Mouse (Mus musculus) left cerebral cortex, adult 2 months (tissue): ENCODE data around the gene Itgb4. TPM values are rescaled to one million over a fixed set of nuclear protein-coding genes. Genes with fewer than 3 reads are reported as not detected.

Experiments used
- DNase-seq, 2 experiments: peaks; one replicate each; pipeline ENCODE4 v3.0.0; 2021 to 2022; ENCODE audit warnings: low spot score in 2 of 2, mixed read lengths in 1 of 2; ENCODE audit errors: extremely low spot score in 1 of 2
- H3K27ac ChIP-seq: fragments of 200-600 bp; 2 replicates; pipeline ENCODE4 v1.8.1; 2022
- H3K4me3 ChIP-seq: fragments of 200-600 bp; 2 replicates; pipeline ENCODE4 v1.8.1; 2022
- CTCF ChIP-seq: fragments of 200-600 bp; IDR thresholded peaks from 2 replicates; pipeline ENCODE4 v1.8.1; 2022; ENCODE audit warnings: antibody characterized with exemption, mild to moderate bottlenecking, moderate library complexity
- intact Hi-C: fragments of 180-260 bp; cut with DNase I; formaldehyde crosslinking; loops from one replicate; pipeline ENCODE4 v1.15.1; 2025
- total RNA-seq, 2 experiments: library from RNA; stranded (reverse); gene quantifications; 2 replicates each; pipeline ENCODE4 v1.2.3; 2021

Gene Itgb4
- total RNA-seq, 2 experiments from 2014 or later: 5.1 to 5.7 TPM

DNA sequence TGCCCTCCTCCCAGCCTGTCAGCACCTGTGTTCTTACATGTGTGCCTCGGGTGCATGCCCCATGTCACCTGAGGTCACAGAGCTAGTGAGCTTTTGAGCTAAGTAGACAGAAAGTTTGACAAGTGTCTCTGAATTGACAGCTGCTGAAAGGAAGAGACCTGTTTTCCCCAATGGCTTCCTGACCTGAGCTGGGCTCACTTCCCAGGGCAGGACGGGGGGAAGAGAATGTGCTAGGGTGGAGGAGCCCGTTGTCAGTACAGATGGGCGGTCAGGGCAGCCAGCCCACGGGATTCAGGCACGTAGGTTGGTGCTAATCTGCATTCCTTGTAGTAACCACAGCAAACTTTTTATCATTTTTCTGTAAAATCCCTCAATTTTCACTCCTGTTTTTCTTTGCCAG is 66.1 kb downstream of the Itgb4 start:
- H3K4me3 ChIP-seq: no peak overlapping the region
- H3K27ac ChIP-seq: no peak overlapping the region
- intact Hi-C loops: no loop called here
- DNase-seq: no peak
- TF ChIP-seq CTCF: no peak

DNA sequence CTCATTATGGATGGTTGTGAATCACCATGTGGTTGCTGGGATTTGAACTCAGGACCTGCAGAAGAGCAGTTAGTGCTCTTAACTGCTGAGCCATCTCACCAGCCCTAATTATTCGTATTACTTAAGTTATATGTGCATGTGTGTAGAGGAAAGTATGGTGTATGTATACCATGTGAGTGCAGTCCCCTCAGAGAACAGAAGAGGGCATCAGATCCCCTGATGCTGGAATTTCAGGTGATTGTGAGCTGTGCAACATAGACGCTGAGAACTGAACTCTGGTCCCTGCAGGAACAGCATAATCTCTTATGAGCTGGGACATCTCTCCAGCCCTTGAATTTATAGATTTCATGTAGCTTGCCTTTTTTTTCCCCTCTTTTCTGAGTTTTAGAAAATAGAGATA is 67.3 kb downstream of the Itgb4 start:
- no peak for DNase-seq
- no peak overlapping the region for H3K4me3 ChIP-seq
- TF ChIP-seq CTCF: peak; percentile 6; the same call in 1 of the 2 replicates
- intact Hi-C loops: no loop called here
- no peak overlapping the region for H3K27ac ChIP-seq

DNA sequence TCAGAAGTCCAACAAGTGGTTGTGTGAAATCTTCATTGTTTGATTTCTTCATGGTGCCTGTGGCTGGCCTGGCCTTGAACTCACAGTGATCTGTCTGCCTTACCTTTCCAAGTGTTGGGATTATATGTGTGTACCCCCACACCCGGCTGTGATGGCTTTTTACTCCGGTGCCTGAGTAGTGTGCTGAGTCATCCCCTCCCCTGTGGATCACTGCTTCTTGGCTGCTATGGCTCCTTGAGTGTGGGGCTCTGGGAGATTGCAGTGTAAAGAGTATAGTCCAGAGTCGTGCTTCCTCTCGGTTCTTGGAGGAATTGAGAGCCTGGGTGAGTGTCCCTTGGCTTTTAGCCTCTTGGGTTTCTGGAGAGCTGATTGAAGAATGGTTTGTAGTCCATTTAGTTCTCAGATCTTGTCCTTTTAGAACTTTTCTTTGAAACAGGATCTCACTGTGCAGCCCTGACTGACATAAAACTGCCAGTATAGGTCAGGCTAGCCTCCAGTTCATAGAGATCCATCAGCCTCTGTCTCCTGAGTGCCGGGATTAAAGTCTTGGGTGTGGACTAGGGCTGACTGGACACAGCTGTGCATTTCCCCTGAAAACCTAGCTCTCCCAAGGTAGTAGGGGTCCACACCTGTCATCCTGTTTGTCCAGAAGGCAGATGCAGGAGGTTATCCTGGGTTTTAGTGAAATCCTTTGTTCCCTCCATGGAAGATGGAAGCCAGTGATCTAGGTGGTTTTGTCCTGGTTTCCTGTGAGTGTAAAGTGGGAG is 68.0 kb downstream of the Itgb4 start:
- no peak for TF ChIP-seq CTCF
- no peak for DNase-seq
- intact Hi-C loops: no loop called here
- Histone ChIP-seq H3K4me3 (no peak overlapping the region), H3K27ac (no peak overlapping the region)

DNA sequence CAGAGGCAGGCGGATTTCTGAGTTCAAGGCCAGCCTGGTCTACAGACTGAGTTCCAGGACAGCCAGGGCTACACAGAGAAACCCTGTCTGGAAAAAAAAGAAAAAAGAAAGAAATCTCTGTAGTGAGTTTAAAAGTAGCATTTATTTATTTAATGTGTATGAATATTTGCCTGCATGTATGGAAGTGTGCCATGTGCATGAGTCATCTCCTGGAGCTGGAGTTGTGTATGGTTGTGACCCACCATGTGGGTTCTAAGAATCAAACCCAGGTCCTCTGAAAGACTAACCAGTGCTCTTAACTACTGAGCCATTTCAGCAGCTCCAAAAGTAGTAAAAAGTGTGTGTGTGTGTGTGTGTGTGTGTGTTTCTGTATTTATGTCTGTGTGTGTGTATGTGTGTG is 68.8 kb downstream of the Itgb4 start:
- Histone ChIP-seq H3K4me3 (no peak overlapping the region), H3K27ac (no peak overlapping the region)
- intact Hi-C loops: no loop called here
- no peak for TF ChIP-seq CTCF
- DNase-seq: no peak

DNA sequence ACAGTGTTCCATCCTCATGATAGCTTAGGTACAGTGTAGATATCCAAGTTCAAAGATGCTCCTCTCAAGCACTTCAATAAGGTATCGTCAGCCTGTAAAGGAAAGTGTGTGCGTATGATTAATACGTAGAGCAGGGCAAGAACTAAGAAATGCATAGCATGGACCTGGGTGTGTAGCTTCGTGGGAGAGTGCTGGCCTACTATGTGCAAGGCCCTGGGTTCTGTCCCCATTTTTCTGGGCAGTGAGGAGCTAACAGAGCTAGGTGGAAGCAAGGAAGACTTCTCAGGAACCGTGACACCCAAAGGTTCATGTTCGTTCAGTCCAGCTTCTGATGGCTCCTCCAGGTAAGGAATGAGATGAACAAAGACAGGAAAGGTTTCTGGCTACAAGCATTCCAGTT is 70.7 kb downstream of the Itgb4 start:
- DNase-seq: no peak
- TF ChIP-seq CTCF: no peak

DNA sequence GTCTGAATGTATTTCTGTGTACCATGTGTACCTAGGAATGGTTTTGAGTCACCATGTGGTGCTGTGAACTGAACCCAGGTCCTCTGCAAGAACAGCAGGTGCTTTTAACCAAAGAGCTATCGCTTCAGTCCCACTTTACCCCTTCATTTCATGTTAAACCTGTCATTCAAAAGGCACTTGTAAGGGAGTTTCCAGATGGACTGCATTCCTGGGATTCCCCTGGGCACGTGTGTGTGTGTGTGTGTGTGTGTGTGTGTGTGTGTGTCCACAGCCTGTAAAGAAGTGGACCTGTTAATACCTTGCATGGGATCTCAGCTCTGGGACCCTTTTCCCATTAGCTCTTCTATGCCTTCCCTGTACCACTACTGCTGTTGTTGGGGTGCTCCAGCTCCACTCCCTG is 75.1 kb downstream of the Itgb4 start:
- TF ChIP-seq CTCF: no peak
- intact Hi-C loops: no loop called here
- H3K4me3 ChIP-seq: no peak overlapping the region
- H3K27ac ChIP-seq: no peak overlapping the region
- no peak for DNase-seq

More for the DNA sequence above, 70.7 kb downstream of the Itgb4 start:
- Histone ChIP-seq H3K27ac (no peak overlapping the region), H3K4me3 (no peak overlapping the region)
- intact Hi-C loops: no loop called here

DNA sequence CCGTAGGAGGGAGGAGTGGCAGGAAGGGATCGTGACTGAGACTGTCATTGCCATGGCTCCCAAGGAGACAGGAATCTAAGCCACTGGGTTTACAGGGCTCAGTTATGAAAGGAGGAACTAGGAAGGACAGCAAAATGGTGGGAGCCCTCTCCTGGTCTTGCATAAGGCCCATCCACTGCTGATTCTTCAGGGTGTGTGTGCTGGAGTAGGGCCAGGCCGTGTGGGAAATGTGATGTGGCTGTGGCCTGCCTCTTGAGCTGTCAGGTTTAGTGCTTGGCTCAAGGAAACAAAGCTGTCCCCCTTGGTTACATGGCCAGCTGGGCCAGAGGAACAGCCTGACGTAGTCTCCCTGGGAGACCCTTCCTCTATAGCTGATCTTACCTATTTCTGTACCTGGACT is 75.7 kb downstream of the Itgb4 start:
- no peak overlapping the region for H3K27ac ChIP-seq
- TF ChIP-seq CTCF: no peak
- intact Hi-C loops: no loop called here
- DNase-seq: no peak
- H3K4me3 ChIP-seq: no peak overlapping the region

DNA sequence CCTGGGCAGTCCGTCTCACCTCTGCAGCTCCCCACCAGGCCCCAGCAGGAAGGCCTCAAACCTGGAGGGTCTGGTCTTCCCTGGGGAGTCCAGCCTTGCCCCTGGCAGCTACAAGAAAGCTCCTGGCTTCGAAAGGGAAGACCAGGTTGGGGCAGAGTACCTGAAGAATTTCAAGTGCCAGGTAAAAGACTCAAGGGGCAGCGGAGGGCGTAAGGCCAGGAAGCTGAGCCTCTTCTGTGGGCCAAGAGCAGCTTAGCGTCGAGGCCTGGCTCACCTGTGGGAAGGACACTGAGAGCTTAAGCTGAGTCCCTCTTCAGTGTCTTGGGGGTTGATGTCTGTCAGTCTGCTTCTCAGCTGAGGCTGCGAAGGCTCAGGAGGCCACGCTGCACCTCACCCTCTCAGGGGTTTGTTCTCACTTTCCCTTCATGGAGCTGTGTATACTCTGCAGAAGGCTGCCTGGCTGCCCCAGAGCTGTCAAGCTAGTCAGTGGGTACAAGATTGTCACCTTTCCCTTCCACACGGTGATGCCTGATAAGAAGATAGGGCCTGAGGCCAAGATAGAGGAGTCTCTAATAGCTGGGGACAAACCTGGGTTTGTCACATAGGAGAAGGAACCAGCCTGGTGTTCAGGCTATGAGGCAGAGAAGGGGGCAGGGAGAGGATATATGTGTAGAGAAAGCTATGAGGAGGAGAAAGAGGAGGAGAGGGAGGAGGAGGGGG is 79.2 kb downstream of the Itgb4 start:
- no peak overlapping the region for H3K4me3 ChIP-seq
- intact Hi-C loops: no loop called here
- no peak for DNase-seq
- no peak overlapping the region for H3K27ac ChIP-seq
- TF ChIP-seq CTCF: no peak

DNA sequence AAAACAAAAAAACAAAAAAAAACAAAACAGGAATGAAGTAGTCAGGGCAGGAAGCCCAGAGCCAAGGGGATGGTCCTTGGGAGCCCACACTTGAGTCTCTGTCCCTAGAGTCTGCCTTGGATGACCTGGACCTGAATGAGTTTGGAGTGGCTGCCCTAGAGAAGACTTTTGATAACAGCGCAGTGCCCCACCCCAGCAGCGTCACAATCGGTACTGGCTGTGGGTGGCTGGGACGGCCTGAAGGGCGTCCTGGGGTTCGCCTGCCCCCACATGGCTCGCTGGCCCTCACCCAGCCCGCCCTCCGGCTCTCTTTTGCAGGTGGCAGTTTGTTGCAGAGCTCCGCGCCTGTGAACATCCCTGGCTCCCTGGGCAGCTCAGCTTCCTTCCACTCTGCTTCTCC is 81.4 kb downstream of the Itgb4 start:
- intact Hi-C loops: no loop called here
- DNase-seq: no peak
- H3K27ac ChIP-seq: no peak overlapping the region
- H3K4me3 ChIP-seq: no peak overlapping the region
- no peak for TF ChIP-seq CTCF

DNA sequence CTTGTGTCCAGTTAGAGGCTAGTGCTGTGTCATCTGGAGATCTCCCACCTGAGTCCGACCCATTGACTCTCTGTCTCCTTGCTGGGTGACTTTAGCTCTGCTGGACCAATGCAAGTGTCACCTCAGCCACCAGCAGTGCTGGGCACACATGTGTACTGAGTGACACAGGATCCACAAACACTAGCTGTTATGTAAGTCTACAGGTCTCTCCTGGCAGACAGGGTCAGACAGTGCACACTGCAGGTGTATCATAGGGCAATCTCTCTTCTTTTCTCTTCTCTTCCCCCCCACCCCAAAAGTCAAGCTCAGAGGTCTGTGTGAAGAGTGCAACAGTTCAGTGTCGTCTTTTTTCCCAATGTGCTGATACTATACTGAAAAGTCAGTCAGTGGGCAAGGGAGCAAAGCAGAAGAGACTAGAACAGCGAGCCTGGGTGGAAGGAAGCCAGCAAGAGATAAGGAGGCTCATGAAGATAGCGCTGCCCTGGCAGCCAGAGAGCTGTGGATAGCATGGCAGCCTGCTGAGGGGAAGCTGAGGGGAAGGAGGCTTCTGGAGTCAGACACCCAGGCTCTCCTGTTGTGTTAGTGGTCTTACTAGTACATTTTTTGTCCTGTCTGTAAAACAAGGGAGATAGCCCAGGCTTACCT is 82.8 kb downstream of the Itgb4 start:
- Histone ChIP-seq H3K27ac (peak overlapping the region; percentile 70), H3K4me3 (no peak overlapping the region)
- TF ChIP-seq CTCF: no peak
- intact Hi-C loops: no loop called here
- DNase-seq: no peak

Other genes starting within 250 kb of the Itgb4 start
- gene Tmem94, start 209.3 kb upstream of the Itgb4 start, total RNA-seq: 10 to 100 TPM; 62.3 to 62.7 TPM
- 10 to 100 TPM; 18.1 to 18.8 TPM for gene Caskin2, start 161.1 kb upstream of the Itgb4 start, total RNA-seq
- 10 to 100 TPM; 12.4 to 14.2 TPM for gene Tsen54, start 160.0 kb upstream of the Itgb4 start, total RNA-seq
- 1 to 10 TPM; 2.3 to 3.6 TPM for gene Llgl2, start 150.7 kb upstream of the Itgb4 start, total RNA-seq
- under 1 TPM; 0.36 to 0.79 TPM for gene Myo15b, start 116.3 kb upstream of the Itgb4 start, total RNA-seq
- gene Smim5, start 74.7 kb upstream of the Itgb4 start, total RNA-seq: under 1 TPM in 1 of 2 experiments, not detected in 1; 0.52 TPM
- not detected for gene Smim6, start 62.7 kb upstream of the Itgb4 start, total RNA-seq
- 10 to 100 TPM; 46.7 to 50.1 TPM for gene Sap30bp, start 41.4 kb upstream of the Itgb4 start, total RNA-seq
- 10 to 100 TPM; 27.1 to 29.4 TPM for gene Recql5, start 41.2 kb upstream of the Itgb4 start, total RNA-seq
- 10 to 100 TPM; 13.3 to 13.9 TPM for gene Galk1, start 38.0 kb downstream of the Itgb4 start, total RNA-seq
- gene H3f3b, start 53.3 kb downstream of the Itgb4 start, total RNA-seq: 100 to 1,000 TPM; 247 to 254 TPM
- 10 to 100 TPM; 22.7 to 24.6 TPM for gene Unk, start 55.6 kb downstream of the Itgb4 start, total RNA-seq
- gene Unc13d, start 103.3 kb downstream of the Itgb4 start, total RNA-seq: 1 to 10 TPM; 1.5 to 2.0 TPM
- gene Wbp2, start 112.3 kb downstream of the Itgb4 start, total RNA-seq: 100 to 1,000 TPM; 387 to 414 TPM
- 1 to 10 TPM; 5.2 to 8.0 TPM for gene Trim47, start 152.5 kb downstream of the Itgb4 start, total RNA-seq
- gene Trim65, start 156.4 kb downstream of the Itgb4 start, total RNA-seq: 1 to 10 TPM; 7.6 to 9.1 TPM
- 10 to 100 TPM; 59.4 to 66.8 TPM for gene Mrpl38, start 164.2 kb downstream of the Itgb4 start, total RNA-seq
- 10 to 100 TPM; 85.5 to 87.1 TPM for gene Fbf1, start 193.5 kb downstream of the Itgb4 start, total RNA-seq
- 10 to 100 TPM; 37.2 to 40.0 TPM for gene Ten1, start 224.1 kb downstream of the Itgb4 start, total RNA-seq
- gene Acox1, start 224.3 kb downstream of the Itgb4 start, total RNA-seq: 100 to 1,000 TPM; 112 to 119 TPM